Mouse (Mus musculus) lung, embryonic 16.5 days (tissue): Measurements from ENCODE around the gene Zfp385b. TPM values are rescaled to one million over a fixed set of nuclear protein-coding genes. Genes with fewer than 3 reads are reported as not detected.

Experiments used
- ATAC-seq: fragments of 200-750 bp; cut with Nextera tagmentation; 2 replicates; pipeline ENCODE4 v1.8.0; 2017; ENCODE audit warnings: low read depth, mild to moderate bottlenecking, moderate library complexity
- H3K27ac ChIP-seq: fragments of 300-500 bp; sonication (generic); 2 replicates; pipeline ENCODE4 v1.5.1; 2014; ENCODE audit warnings: mild to moderate bottlenecking, control low read depth, low read length
- H3K27me3 ChIP-seq: fragments of 300-500 bp; sonication (generic); 2 replicates; pipeline ENCODE4 v1.6.1; 2014; ENCODE audit warnings: low read depth, low read length, mixed read lengths; ENCODE audit not compliant: control insufficient read depth, insufficient read depth
- H3K36me3 ChIP-seq: fragments of 300-500 bp; sonication (generic); 2 replicates; pipeline ENCODE4 v1.6.1; 2014; ENCODE audit warnings: low read length; ENCODE audit not compliant: control insufficient read depth, insufficient read depth
- H3K4me1 ChIP-seq: fragments of 300-500 bp; sonication (generic); replicated peaks from 2 replicates; pipeline ENCODE4 v1.6.1; 2014; ENCODE audit warnings: low read length, mixed read lengths; ENCODE audit not compliant: control insufficient read depth, insufficient read depth
- H3K4me2 ChIP-seq: fragments of 300-500 bp; sonication (generic); 2 replicates; pipeline ENCODE4 v1.6.1; 2014; ENCODE audit warnings: low read depth, low read length, control low read depth
- H3K4me3 ChIP-seq: fragments of 300-500 bp; sonication (generic); 2 replicates; pipeline ENCODE4 v1.5.1; 2014; ENCODE audit warnings: mild to moderate bottlenecking, low read length, control low read depth
- H3K9ac ChIP-seq: fragments of 300-500 bp; sonication (generic); 2 replicates; pipeline ENCODE4 v1.6.1; 2014; ENCODE audit warnings: low read length, control low read depth
- H3K9me3 ChIP-seq: fragments of 300-500 bp; sonication (generic); 2 replicates; pipeline ENCODE4 v1.6.1; 2016; ENCODE audit warnings: low read length; ENCODE audit not compliant: control insufficient read depth
- WGBS: fragments of 180-500 bp; shearing (Covaris S2); extraction: QIAGEN DNeasy Blood & Tissue Kit; methylation state at CpG from one replicate; pipeline ENCODE4 v1.1.7; 2014; 5-methylcytosine and 5-hydroxymethylcytosine counted together
- polyA plus RNA-seq: library from polyadenylated mRNA; unstranded; fragments of >200 nt; fragmentation: Nextera tagmentation; extraction: Ambion mirVana; gene quantifications from 2 replicates; pipeline ENCODE4 v1.2.1, GENCODE M21; 2015

The Zfp385b gene
- polyA plus RNA-seq, 1 experiment from 2014 or later = 7.0 TPM

DNA sequence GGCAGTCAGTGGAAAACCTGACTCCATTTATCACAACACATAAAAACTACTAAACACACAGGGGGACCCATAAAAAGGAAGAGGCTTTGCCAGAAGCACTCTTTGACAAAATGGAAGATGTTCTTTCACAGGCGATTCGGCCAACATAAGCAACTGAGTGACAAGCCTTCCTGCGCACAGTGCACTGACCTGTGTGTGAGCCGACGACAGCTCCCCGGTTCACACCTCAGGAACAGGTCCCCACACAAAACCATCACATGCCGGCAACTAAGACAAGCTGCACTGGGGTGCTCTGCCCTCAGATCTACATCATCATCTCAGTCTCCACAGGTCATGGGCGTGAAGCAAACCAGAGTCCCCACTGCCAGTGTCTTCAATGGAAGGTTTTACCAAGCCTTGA is 375.2 kb downstream of the Zfp385b start:
- ATAC-seq = no peak
- Histone ChIP-seq H3K27ac (no peak overlapping the region), H3K27me3 (no peaks in the 10 kb centered on the region), H3K4me3 (no peak overlapping the region), H3K4me1 (peaks cover 3% of the 10 kb centered on the region; the same call in 1 of the 2 replicates), H3K36me3 (no peaks in the 10 kb centered on the region), H3K9ac (no peak overlapping the region), H3K4me2 (no peak overlapping the region), H3K9me3 (no peaks in the 10 kb centered on the region)
- WGBS = 83% methylated on average over 8 of the region's 8 CpGs

DNA sequence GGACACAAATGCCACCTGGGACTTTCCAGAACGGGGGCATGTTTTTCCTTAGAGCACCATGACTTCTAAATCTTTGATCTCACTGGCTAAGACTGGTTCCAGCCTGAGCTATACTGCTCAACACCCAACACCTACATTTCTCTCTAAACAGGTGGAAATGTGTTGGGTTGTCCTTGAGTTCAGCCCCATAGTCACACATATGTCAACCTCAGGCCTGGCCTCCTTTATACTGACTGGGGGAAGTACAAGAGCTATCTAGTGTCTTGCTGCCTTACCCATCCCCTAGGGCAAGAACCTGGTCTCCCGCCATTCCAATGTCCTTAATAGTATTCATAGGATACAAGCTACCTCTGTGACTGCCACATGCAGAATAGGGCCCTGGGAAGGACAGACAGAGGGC is 378.8 kb downstream of the Zfp385b start:
- H3K27ac ChIP-seq = no peak overlapping the region
- 78% methylated on average over 2 of the region's 2 CpGs for WGBS
- ATAC-seq = no peak

DNA sequence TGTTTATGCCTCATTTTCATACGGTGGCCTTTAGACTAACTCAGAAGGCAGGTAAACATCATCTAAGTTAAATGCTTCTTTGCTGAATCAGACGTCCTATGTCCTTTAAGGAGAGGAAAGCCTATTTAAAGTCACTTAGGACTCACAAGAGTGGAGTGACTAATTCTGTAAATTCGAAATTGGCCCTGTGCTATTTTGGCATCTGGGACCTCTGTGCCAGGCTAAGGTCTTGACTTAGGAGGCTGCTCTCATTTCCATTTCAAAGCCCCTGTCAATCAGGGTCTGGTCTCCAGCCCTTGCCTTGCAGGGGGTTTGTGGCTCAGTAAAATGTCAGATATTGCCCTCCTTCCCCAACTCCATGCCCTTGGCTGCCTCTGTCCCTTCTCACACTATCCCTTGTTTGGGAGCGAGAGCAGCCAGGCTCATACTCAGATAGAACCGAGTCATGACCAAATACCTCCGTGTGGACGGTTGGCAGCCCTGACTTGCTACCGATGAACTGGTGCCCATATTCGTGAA is 383.1 kb downstream of the Zfp385b start:
- Histone ChIP-seq H3K27me3 (no peaks in the 10 kb centered on the region), H3K9ac (no peak overlapping the region), H3K36me3 (no peaks in the 10 kb centered on the region), H3K4me3 (no peak overlapping the region), H3K4me2 (no peak overlapping the region), H3K9me3 (no peaks in the 10 kb centered on the region), H3K4me1 (no peaks in the 10 kb centered on the region), H3K27ac (no peak overlapping the region)
- no peak for ATAC-seq
- WGBS = 70% methylated on average over 9 of the region's 9 CpGs

More for the DNA sequence above, 378.8 kb downstream of the Zfp385b start:
- Histone ChIP-seq H3K9me3 (no peaks in the 10 kb centered on the region), H3K4me3 (no peak overlapping the region), H3K4me1 (no peaks in the 10 kb centered on the region), H3K27me3 (no peaks in the 10 kb centered on the region), H3K4me2 (no peak overlapping the region), H3K36me3 (no peaks in the 10 kb centered on the region), H3K9ac (no peak overlapping the region)

DNA sequence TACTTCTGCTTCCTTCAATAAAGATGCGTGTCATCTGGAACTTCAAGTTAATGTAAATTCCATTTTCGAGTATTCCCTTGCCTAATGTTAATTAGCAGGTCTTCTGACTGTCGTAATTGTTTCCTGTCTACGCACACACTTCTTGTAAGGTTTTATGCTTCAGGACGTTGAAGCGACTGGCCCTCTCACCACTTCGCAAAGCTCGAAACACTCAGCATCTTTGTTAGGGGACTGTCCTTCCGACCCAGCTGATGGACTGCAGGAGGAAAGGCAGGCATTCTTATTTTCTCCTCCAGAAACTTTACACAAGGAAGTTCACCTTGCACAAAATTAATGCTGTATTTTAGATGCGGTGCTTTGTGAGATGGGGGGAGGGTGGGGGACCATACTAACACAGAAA is 400.0 kb downstream of the Zfp385b start:
- ATAC-seq = no peak
- Histone ChIP-seq H3K4me3 (no peak overlapping the region), H3K36me3 (no peaks in the 10 kb centered on the region), H3K27me3 (no peaks in the 10 kb centered on the region), H3K4me2 (no peak overlapping the region), H3K9ac (no peak overlapping the region), H3K4me1 (no peaks in the 10 kb centered on the region), H3K27ac (no peak overlapping the region), H3K9me3 (no peaks in the 10 kb centered on the region)
- 65% methylated on average over 10 of the region's 10 CpGs for WGBS

DNA sequence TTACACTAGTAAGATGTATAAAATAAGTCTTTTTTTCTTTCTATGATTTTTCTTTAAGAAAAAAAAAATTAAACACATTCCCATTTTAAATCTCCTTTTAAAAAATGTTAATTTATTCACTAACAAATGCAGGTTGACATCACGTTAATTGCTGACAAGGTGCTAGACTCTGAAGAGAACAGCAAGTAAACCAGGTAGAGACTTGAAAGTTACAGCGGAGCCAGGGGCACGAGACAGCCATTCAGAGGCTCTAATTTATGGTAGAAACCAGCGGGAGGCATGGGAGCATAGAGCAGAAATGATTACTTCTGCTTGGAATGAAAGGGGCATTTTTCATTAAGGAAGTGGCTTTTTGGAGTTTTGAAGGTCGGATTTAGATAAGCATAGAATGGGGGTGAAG is 401.4 kb downstream of the Zfp385b start:
- Histone ChIP-seq H3K27ac (no peak overlapping the region), H3K4me1 (no peaks in the 10 kb centered on the region), H3K9me3 (no peaks in the 10 kb centered on the region), H3K9ac (no peak overlapping the region), H3K4me2 (no peak overlapping the region), H3K36me3 (no peaks in the 10 kb centered on the region), H3K27me3 (no peaks in the 10 kb centered on the region), H3K4me3 (no peak overlapping the region)
- WGBS = 63% methylated on average over 5 of the region's 5 CpGs
- no peak for ATAC-seq

DNA sequence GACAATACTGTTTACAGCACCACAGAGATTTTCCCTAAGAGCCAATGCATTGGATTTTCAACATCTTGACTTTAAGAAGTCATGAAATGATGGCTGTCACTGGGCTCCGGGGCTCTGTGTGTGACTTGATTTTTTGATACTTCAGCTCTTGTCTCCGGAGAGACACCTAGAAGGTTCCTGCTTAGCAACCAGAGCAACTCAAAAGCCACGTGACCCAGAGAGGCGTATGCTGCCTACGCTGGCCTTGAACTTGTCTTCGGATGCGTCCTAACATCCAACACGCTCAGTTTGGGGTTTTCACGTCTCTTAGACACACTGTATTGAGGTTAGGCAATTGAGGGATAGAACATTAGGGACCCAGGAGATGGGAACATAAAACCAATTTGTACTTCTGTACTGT is 407.3 kb downstream of the Zfp385b start:
- ATAC-seq = no peak
- no peaks in the 10 kb centered on the region for H3K4me1 ChIP-seq
- H3K36me3 ChIP-seq = no peaks in the 10 kb centered on the region
- H3K27me3 ChIP-seq = no peaks in the 10 kb centered on the region
- H3K27ac ChIP-seq = no peak overlapping the region
- no peak overlapping the region for H3K4me3 ChIP-seq
- H3K9ac ChIP-seq = no peak overlapping the region
- WGBS = 86% methylated on average over 9 of the region's 9 CpGs
- H3K4me2 ChIP-seq = no peak overlapping the region
- no peaks in the 10 kb centered on the region for H3K9me3 ChIP-seq

DNA sequence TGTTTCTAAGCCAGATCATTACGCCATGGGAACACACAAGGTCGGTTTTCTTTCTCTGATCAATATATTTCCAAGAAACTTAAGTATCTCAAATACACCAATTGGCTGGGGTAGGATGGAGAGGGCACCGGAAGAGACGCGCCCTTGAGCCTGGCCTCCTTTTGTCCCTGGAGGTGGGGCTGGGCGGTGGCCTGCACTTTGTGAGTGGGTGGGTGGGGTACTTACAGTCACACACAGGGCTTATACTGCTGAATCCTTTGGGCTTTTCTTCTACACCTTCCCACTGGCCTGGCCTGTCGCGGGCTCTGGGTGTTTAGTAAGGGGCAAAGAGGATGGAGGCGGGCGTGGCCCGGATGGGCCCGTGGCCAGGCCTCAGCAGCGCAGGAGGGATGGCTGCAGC is 407.8 kb downstream of the Zfp385b start:
- 78% methylated on average over 13 of the region's 13 CpGs for WGBS
- Histone ChIP-seq H3K36me3 (no peaks in the 10 kb centered on the region), H3K27ac (no peak overlapping the region), H3K27me3 (no peaks in the 10 kb centered on the region), H3K4me3 (no peak overlapping the region), H3K4me1 (no peaks in the 10 kb centered on the region), H3K9me3 (no peaks in the 10 kb centered on the region), H3K9ac (no peak overlapping the region), H3K4me2 (no peak overlapping the region)
- no peak for ATAC-seq

DNA sequence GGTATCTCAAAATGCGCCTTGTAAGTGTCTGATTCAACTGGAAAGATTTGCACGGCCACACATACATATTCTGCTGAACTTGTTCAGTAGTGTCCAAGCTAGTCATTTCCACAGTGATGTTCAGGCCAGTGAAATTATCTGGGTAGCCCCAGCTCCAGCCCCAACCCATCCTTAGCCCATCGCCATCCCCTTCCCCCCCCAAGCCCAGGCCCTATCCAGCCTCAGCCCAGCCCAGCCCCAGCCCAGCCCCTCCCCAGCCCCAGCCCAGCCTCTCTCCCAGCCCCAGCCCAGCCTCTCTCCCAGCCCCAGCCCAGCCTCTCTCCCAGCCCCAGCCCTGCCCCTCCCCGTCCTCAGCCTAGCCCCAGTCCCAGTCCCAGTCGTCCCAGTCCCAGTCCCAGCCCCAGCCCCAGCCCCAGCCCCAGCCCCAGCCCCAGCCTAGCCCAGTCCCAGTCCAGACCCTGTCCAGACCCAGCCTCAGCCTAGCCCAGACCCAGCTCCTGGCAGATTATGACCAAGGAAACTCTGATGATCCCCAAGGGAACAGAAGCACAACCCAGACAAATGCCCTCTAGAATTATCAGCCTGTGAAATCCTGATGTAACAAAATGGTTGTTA is 409.8 kb downstream of the Zfp385b start:
- H3K4me1 ChIP-seq = no peaks in the 10 kb centered on the region
- WGBS = 50% methylated on average over 5 of the region's 5 CpGs

DNA sequence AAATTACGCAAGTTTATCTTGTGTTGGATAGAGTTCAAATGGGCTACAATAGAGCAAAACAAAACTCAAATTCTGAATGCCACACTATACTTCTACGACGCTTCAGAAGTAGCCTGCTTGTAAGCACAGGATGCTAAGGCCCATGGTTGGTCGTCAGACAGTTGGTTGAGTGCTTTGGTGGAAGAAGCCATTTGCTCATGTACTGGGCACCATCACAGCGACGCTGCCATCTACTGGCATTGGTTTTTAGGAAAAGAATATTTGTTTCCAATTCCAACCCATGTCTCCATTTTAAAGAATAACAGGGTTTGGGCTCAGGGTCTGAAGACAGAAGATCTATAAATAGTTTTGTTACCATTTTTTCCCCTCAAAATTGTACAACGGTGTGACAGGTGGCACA is 410.5 kb downstream of the Zfp385b start:
- H3K27me3 ChIP-seq = no peaks in the 10 kb centered on the region
- H3K9ac ChIP-seq = no peak overlapping the region
- H3K9me3 ChIP-seq = no peaks in the 10 kb centered on the region
- no peak overlapping the region for H3K4me3 ChIP-seq
- H3K36me3 ChIP-seq = no peaks in the 10 kb centered on the region
- no peak for ATAC-seq
- no peak overlapping the region for H3K4me2 ChIP-seq
- 70% methylated on average over 7 of the region's 7 CpGs for WGBS
- no peak overlapping the region for H3K27ac ChIP-seq
- H3K4me1 ChIP-seq = no peaks in the 10 kb centered on the region

More for the DNA sequence above, 409.8 kb downstream of the Zfp385b start:
- H3K4me3 ChIP-seq = no peak overlapping the region
- ATAC-seq = no peak
- no peaks in the 10 kb centered on the region for H3K27me3 ChIP-seq
- no peaks in the 10 kb centered on the region for H3K36me3 ChIP-seq
- H3K9me3 ChIP-seq = no peaks in the 10 kb centered on the region
- no peak overlapping the region for H3K27ac ChIP-seq
- H3K9ac ChIP-seq = no peak overlapping the region
- no peak overlapping the region for H3K4me2 ChIP-seq

DNA sequence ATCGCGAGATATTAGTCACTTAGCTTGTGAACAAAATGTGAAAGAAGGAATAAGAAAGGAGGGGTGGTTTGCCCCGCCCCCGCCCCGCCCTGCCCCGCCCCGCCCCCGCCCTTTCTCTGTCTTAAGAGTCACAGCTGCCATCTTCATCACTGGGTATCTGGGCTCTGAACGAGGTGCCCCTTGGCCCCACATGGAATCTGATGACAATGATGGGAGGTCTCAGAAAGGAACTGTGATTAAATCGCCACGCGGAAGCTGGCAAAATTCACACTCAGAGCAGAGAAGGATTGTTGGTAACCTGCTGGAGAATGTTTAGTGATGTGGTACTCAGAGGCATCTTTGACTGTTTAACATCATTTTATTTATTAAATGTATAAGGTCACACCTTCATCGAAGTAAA is 417.1 kb downstream of the Zfp385b start:
- no peaks in the 10 kb centered on the region for H3K4me1 ChIP-seq
- H3K36me3 ChIP-seq = no peaks in the 10 kb centered on the region
- no peak overlapping the region for H3K9ac ChIP-seq
- 27% methylated on average over 13 of the region's 13 CpGs for WGBS
- peak overlapping the region; percentile 27 for H3K4me3 ChIP-seq
- no peaks in the 10 kb centered on the region for H3K27me3 ChIP-seq
- H3K4me2 ChIP-seq = peak overlapping the region; percentile 36
- ATAC-seq = no peak
- H3K9me3 ChIP-seq = no peaks in the 10 kb centered on the region
- H3K27ac ChIP-seq = no peak overlapping the region
